Mouse (Mus musculus) limb, embryonic 15.5 days (tissue): ENCODE results near the gene Gm21541. TPM values are rescaled to one million over a fixed set of nuclear protein-coding genes. Genes with fewer than 3 reads are reported as not detected.
"Not testable (repeated sequence)": the region's sequence is repeated elsewhere in the genome, so short reads cannot be mapped to it uniquely, and the experiment has no call there.

Experiments
- ATAC-seq: fragments of 200-750 bp; cut with Nextera tagmentation; 2 replicates; pipeline ENCODE4 v1.8.0; 2017; ENCODE audit warnings: low read depth, moderate TSS enrichment; ENCODE audit not compliant: insufficient number of reproducible peaks, low FRiP score, low TSS enrichment
- H3K27ac ChIP-seq: fragments of 300-500 bp; sonication (generic); 2 replicates; pipeline ENCODE4 v1.5.1; 2015; ENCODE audit warnings: moderate library complexity, mild to moderate bottlenecking, inconsistent platforms
- H3K27me3 ChIP-seq: fragments of 300-500 bp; sonication (generic); 2 replicates; pipeline ENCODE4 v1.6.1; 2015; ENCODE audit warnings: inconsistent platforms
- H3K36me3 ChIP-seq: fragments of 300-500 bp; sonication (generic); 2 replicates; pipeline ENCODE4 v1.6.1; 2015; ENCODE audit warnings: inconsistent platforms
- H3K4me1 ChIP-seq: fragments of 300-500 bp; sonication (generic); 2 replicates; pipeline ENCODE4 v1.6.1; 2015; ENCODE audit warnings: inconsistent platforms
- H3K4me2 ChIP-seq: fragments of 300-500 bp; sonication (generic); 2 replicates; pipeline ENCODE4 v1.6.1; 2015; ENCODE audit warnings: mild to moderate bottlenecking, inconsistent platforms
- H3K4me3 ChIP-seq: fragments of 300-500 bp; sonication (generic); 2 replicates; pipeline ENCODE4 v1.5.1; 2015; ENCODE audit warnings: mild to moderate bottlenecking, inconsistent platforms
- H3K9ac ChIP-seq: fragments of 300-500 bp; sonication (generic); 2 replicates; pipeline ENCODE4 v1.6.1; 2015; ENCODE audit warnings: inconsistent platforms
- H3K9me3 ChIP-seq: fragments of 300-500 bp; sonication (generic); 2 replicates; pipeline ENCODE4 v1.6.1; 2016; ENCODE audit warnings: inconsistent platforms
- WGBS: fragments of 180-500 bp; shearing (Covaris S2); methylation state at CpG from one replicate; pipeline ENCODE4 v1.1.7; 2015; 5-methylcytosine and 5-hydroxymethylcytosine counted together
- polyA plus RNA-seq: library from polyadenylated mRNA; unstranded; fragments of >200 nt; fragmentation: Nextera tagmentation; extraction: Ambion mirVana; gene quantifications from 2 replicates; pipeline ENCODE4 v1.2.1, GENCODE M21; 2015

The Gm21541 gene
- 18.0 and 19.5 TPM in 2 replicates for polyA plus RNA-seq

GRCm38 (mm10) chr4:41903310-41903709, at the start of gene Gm21541:
TSS of gene Gm21541 (plus strand) at chr4:41903610.
- H3K27ac ChIP-seq, ATAC-seq: not testable (repeated sequence)
- no CpG with 5 or more reads among the region's 5 CpGs for WGBS

GRCm38 (mm10) chr4:41941272-41941671, 37.9 kb downstream of the Gm21541 start, which contains the start of gene Gm20878:
TSS of gene Gm20878 (plus strand) at chr4:41941572.
- H3K9ac ChIP-seq, H3K27ac ChIP-seq, ATAC-seq, H3K36me3 ChIP-seq, H3K4me2 ChIP-seq, H3K27me3 ChIP-seq, H3K4me1 ChIP-seq, H3K9me3 ChIP-seq, H3K4me3 ChIP-seq: not testable (repeated sequence)
- WGBS = no CpG with 5 or more reads among the region's 8 CpGs

More at GRCm38 (mm10) chr4:41903310-41903709, at the start of gene Gm21541:
- H3K4me3 ChIP-seq, H3K27me3 ChIP-seq, H3K9me3 ChIP-seq, H3K9ac ChIP-seq, H3K4me2 ChIP-seq, H3K4me1 ChIP-seq, H3K36me3 ChIP-seq: not testable (repeated sequence)

Other genes with a start within 250 kb of the Gm21541 start
- 7.1 and 9.0 TPM in 2 replicates for gene Cntfr, start 206.5 kb upstream of the Gm21541 start, polyA plus RNA-seq
- gene Il11ra1, start 203.6 kb upstream of the Gm21541 start, polyA plus RNA-seq = 431 and 444 TPM in 2 replicates
- 66.0 and 69.1 TPM in 2 replicates for gene Rpp25l, start 190.1 kb upstream of the Gm21541 start, polyA plus RNA-seq
- gene Dctn3, start 180.4 kb upstream of the Gm21541 start, polyA plus RNA-seq = 113 and 123 TPM in 2 replicates
- not detected in 2 replicates for gene Arid3c, start 172.5 kb upstream of the Gm21541 start, polyA plus RNA-seq
- 38.7 and 44.8 TPM in 2 replicates for gene Galt, start 148.4 kb upstream of the Gm21541 start, polyA plus RNA-seq
- gene Sigmar1, start 147.5 kb upstream of the Gm21541 start, polyA plus RNA-seq = 76.1 and 88.5 TPM in 2 replicates
- 35.4 and 42.1 TPM in 2 replicates for gene Ccl27a, start 129.4 kb upstream of the Gm21541 start, polyA plus RNA-seq
- gene Gm20878, start 38.0 kb downstream of the Gm21541 start, polyA plus RNA-seq = 1.7 and 2.6 TPM in 2 replicates
- 0.26 and 0.50 TPM in 2 replicates for gene Fam205a4, start 62.4 kb downstream of the Gm21541 start, polyA plus RNA-seq
- gene Gm21093, start 131.1 kb downstream of the Gm21541 start, polyA plus RNA-seq = 0.12 and 0.14 TPM in 2 replicates
- gene Gm3893, start 187.6 kb downstream of the Gm21541 start, polyA plus RNA-seq = not detected in 2 replicates
- 12.7 and 18.0 TPM in 2 replicates for gene Gm13304, start 211.2 kb downstream of the Gm21541 start, polyA plus RNA-seq
- gene Gm13306, start 249.8 kb downstream of the Gm21541 start, polyA plus RNA-seq = not detected in 2 replicates